Mouse (Mus musculus): ENCODE results near the gene Nfkbid. TPM values are rescaled to one million over a fixed set of nuclear protein-coding genes. Genes with fewer than 3 reads are reported as not detected.

Nfkbid gene
- polyA plus RNA-seq, 1 experiment from 2014 or later, result 2.0 TPM

GRCm38 (mm10) chr7:30421890-30422435 is 431 bp downstream of the Nfkbid start:
- H3K36me3 ChIP-seq (ENCODE audit: insufficient read depth, low read length), result peaks cover 3% of the 10 kb centered on the region; the same call in 1 of the 2 replicates
- H3K27me3 ChIP-seq (ENCODE audit: insufficient read depth, low read length), result no peaks in the 10 kb centered on the region
- peak overlapping the region; percentile 96 for H3K4me2 ChIP-seq (replicated peaks; ENCODE audit: low read depth, low read length)
- peak overlapping the region; percentile 73 for H3K9ac ChIP-seq (replicated peaks; ENCODE audit: low read length)
- H3K4me3 ChIP-seq (ENCODE audit: low read length), result peak overlapping the region; percentile 58
- WGBS, result 0% methylated on average over 44 of the region's 45 CpGs
- peak overlapping the region; percentile 63; the same call in 1 of the 2 replicates for H3K27ac ChIP-seq (ENCODE audit: low read length)
- H3K9me3 ChIP-seq (ENCODE audit: low read length), result peaks cover 8% of the 10 kb centered on the region; the same call in 1 of the 2 replicates
- H3K4me1 ChIP-seq (ENCODE audit: insufficient read depth, low read length), result peaks cover 17% of the 10 kb centered on the region
- peak; percentile 73 for ATAC-seq (ENCODE audit: low FRiP score, low TSS enrichment)

DNA sequence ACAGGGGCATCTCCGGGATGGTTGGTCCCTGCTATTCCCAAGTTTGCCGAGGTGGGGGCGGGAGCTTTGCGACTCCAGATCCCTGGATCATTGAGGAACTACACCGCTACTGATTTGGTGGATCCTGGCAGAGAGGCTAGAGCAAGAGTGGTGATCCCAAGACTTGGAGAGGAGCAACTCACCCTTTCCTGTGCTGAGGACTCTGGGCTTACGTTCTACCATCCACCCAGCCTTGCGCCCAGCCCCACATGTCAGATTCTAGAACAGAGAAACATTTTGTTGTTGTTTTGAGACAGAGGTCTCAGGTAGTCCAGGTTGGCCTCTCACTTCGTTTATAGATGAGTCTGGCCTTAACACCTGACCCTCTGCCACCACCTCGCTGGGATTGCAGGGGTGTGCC is 1.0 kb downstream of the Nfkbid start:
- H3K4me1 ChIP-seq (ENCODE audit: insufficient read depth, low read length), result peaks cover 17% of the 10 kb centered on the region
- peak overlapping the region; percentile 61; the same call in 1 of the 2 replicates for H3K27ac ChIP-seq (ENCODE audit: low read length)
- H3K9me3 ChIP-seq (ENCODE audit: low read length), result peaks cover 8% of the 10 kb centered on the region; the same call in 1 of the 2 replicates
- peak overlapping the region; percentile 73 for H3K9ac ChIP-seq (replicated peaks; ENCODE audit: low read length)
- no peak for ATAC-seq (ENCODE audit: low FRiP score, low TSS enrichment)
- H3K4me2 ChIP-seq (replicated peaks; ENCODE audit: low read depth, low read length), result peak overlapping the region; percentile 96
- H3K27me3 ChIP-seq (ENCODE audit: insufficient read depth, low read length), result no peaks in the 10 kb centered on the region
- whole genome bisulfite sequencing, result 11% methylated on average over 9 of the region's 9 CpGs
- H3K36me3 ChIP-seq (ENCODE audit: insufficient read depth, low read length), result peaks cover 3% of the 10 kb centered on the region; the same call in 1 of the 2 replicates
- H3K4me3 ChIP-seq (ENCODE audit: low read length), result peak overlapping the region; percentile 58

GRCm38 (mm10) chr7:30423071-30423641 is 1.6 kb downstream of the Nfkbid start:
- Histone ChIP-seq H3K27me3 (ENCODE audit: insufficient read depth, low read length) (no peaks in the 10 kb centered on the region), H3K4me1 (ENCODE audit: insufficient read depth, low read length) (peaks cover 17% of the 10 kb centered on the region), H3K4me2 (replicated peaks; ENCODE audit: low read depth, low read length) (peak overlapping the region; percentile 96), H3K4me3 (ENCODE audit: low read length) (peak overlapping the region; percentile 58), H3K36me3 (ENCODE audit: insufficient read depth, low read length) (peaks cover 3% of the 10 kb centered on the region; the same call in 1 of the 2 replicates), H3K9me3 (ENCODE audit: low read length) (peaks cover 8% of the 10 kb centered on the region; the same call in 1 of the 2 replicates), H3K9ac (replicated peaks; ENCODE audit: low read length) (peak overlapping the region; percentile 73), H3K27ac (ENCODE audit: low read length) (peak overlapping the region; percentile 61; the same call in 1 of the 2 replicates)
- ATAC-seq (ENCODE audit: low FRiP score, low TSS enrichment), result no peak
- 45% methylated on average over 23 of the region's 23 CpGs for WGBS

GRCm38 (mm10) chr7:30429327-30429726 is 7.8 kb downstream of the Nfkbid start:
- H3K4me2 ChIP-seq (replicated peaks; ENCODE audit: low read depth, low read length), result no peak overlapping the region
- no peak overlapping the region for H3K27ac ChIP-seq (ENCODE audit: low read length)
- peaks cover 3% of the 10 kb centered on the region; the same call in 1 of the 2 replicates for H3K36me3 ChIP-seq (ENCODE audit: insufficient read depth, low read length)
- no peaks in the 10 kb centered on the region for H3K4me1 ChIP-seq (ENCODE audit: insufficient read depth, low read length)
- H3K9me3 ChIP-seq (ENCODE audit: low read length), result no peaks in the 10 kb centered on the region
- H3K4me3 ChIP-seq (ENCODE audit: low read length), result no peak overlapping the region
- no peak for ATAC-seq (ENCODE audit: low FRiP score, low TSS enrichment)
- H3K27me3 ChIP-seq (ENCODE audit: insufficient read depth, low read length), result no peaks in the 10 kb centered on the region
- no peak overlapping the region for H3K9ac ChIP-seq (replicated peaks; ENCODE audit: low read length)

GRCm38 (mm10) chr7:30430191-30430590 is 8.7 kb downstream of the Nfkbid start:
- Histone ChIP-seq H3K4me1 (ENCODE audit: insufficient read depth, low read length) (no peaks in the 10 kb centered on the region), H3K9ac (replicated peaks; ENCODE audit: low read length) (no peak overlapping the region), H3K4me2 (replicated peaks; ENCODE audit: low read depth, low read length) (no peak overlapping the region), H3K27ac (ENCODE audit: low read length) (no peak overlapping the region), H3K4me3 (ENCODE audit: low read length) (no peak overlapping the region), H3K36me3 (ENCODE audit: insufficient read depth, low read length) (peaks cover 3% of the 10 kb centered on the region; the same call in 1 of the 2 replicates), H3K9me3 (ENCODE audit: low read length) (no peaks in the 10 kb centered on the region), H3K27me3 (ENCODE audit: insufficient read depth, low read length) (no peaks in the 10 kb centered on the region)
- ATAC-seq (ENCODE audit: low FRiP score, low TSS enrichment), result no peak
- 44% methylated on average over 2 of the region's 2 CpGs for WGBS

DNA sequence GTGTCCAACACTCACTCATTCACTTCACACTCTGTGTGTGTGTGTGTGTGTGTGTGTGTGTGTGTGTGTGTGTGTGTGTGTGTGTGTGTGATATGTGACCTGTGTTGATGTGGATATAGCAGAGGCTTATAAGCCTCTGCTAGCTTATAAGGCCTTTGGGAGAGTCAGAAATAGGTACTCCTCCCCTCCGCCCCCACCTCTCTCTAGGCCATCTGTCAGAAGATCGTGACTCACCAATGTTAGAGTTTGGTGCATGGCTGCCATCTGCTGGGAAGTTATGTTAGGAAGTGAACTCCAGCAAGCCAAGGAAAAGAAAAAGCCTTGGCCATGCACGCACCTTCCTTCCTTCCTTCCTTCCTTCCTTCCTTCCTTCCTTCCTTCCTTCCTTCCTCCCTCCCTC is 10.3 kb downstream of the Nfkbid start:
- Histone ChIP-seq H3K4me3 (ENCODE audit: low read length) (no peak overlapping the region), H3K4me1 (ENCODE audit: insufficient read depth, low read length) (no peaks in the 10 kb centered on the region), H3K36me3 (ENCODE audit: insufficient read depth, low read length) (no peaks in the 10 kb centered on the region), H3K9me3 (ENCODE audit: low read length) (no peaks in the 10 kb centered on the region), H3K9ac (replicated peaks; ENCODE audit: low read length) (no peak overlapping the region), H3K27ac (ENCODE audit: low read length) (no peak overlapping the region), H3K4me2 (replicated peaks; ENCODE audit: low read depth, low read length) (no peak overlapping the region), H3K27me3 (ENCODE audit: insufficient read depth, low read length) (peaks cover 13% of the 10 kb centered on the region)
- ATAC-seq (ENCODE audit: low FRiP score, low TSS enrichment), result peak; percentile 49; the same call in 1 of the 2 replicates
- WGBS, result 20% methylated on average over 3 of the region's 3 CpGs

- 2% methylated on average over 10 of the region's 10 CpGs for WGBS
- no peaks in the 10 kb centered on the region for H3K9me3 ChIP-seq (ENCODE audit: low read length)
- peaks cover 15% of the 10 kb centered on the region for H3K27me3 ChIP-seq (ENCODE audit: insufficient read depth, low read length)
- H3K4me2 ChIP-seq (replicated peaks; ENCODE audit: low read depth, low read length), result no peak overlapping the region
- no peaks in the 10 kb centered on the region for H3K4me1 ChIP-seq (ENCODE audit: insufficient read depth, low read length)
- H3K4me3 ChIP-seq (ENCODE audit: low read length), result no peak overlapping the region
- H3K36me3 ChIP-seq (ENCODE audit: insufficient read depth, low read length), result no peaks in the 10 kb centered on the region
- no peak for ATAC-seq (ENCODE audit: low FRiP score, low TSS enrichment)
- H3K27ac ChIP-seq (ENCODE audit: low read length), result no peak overlapping the region
- no peak overlapping the region for H3K9ac ChIP-seq (replicated peaks; ENCODE audit: low read length)
Observed at GRCm38 (mm10) chr7:30434238-30434637, 12.7 kb downstream of the Nfkbid start.

- Histone ChIP-seq H3K9me3 (ENCODE audit: low read length) (no peaks in the 10 kb centered on the region), H3K27ac (ENCODE audit: low read length) (no peak overlapping the region), H3K9ac (replicated peaks; ENCODE audit: low read length) (no peak overlapping the region), H3K27me3 (ENCODE audit: insufficient read depth, low read length) (peaks cover 15% of the 10 kb centered on the region), H3K4me3 (ENCODE audit: low read length) (no peak overlapping the region), H3K4me1 (ENCODE audit: insufficient read depth, low read length) (no peaks in the 10 kb centered on the region), H3K4me2 (replicated peaks; ENCODE audit: low read depth, low read length) (no peak overlapping the region), H3K36me3 (ENCODE audit: insufficient read depth, low read length) (no peaks in the 10 kb centered on the region)
- no peak for ATAC-seq (ENCODE audit: low FRiP score, low TSS enrichment)
- WGBS, result 74% methylated on average over 10 of the region's 10 CpGs
Observed at GRCm38 (mm10) chr7:30434701-30435100, 13.2 kb downstream of the Nfkbid start.

- no peaks in the 10 kb centered on the region for H3K9me3 ChIP-seq (ENCODE audit: low read length)
- 46% methylated on average over 9 of the region's 9 CpGs for WGBS
- no peak for ATAC-seq (ENCODE audit: low FRiP score, low TSS enrichment)
Observed at GRCm38 (mm10) chr7:30435156-30435555, 13.6 kb downstream of the Nfkbid start.

GRCm38 (mm10) chr7:30436879-30437278 is 15.3 kb downstream of the Nfkbid start:
- H3K4me2 ChIP-seq (replicated peaks; ENCODE audit: low read depth, low read length), result no peak overlapping the region
- 18% methylated on average over 10 of the region's 10 CpGs for WGBS
- H3K36me3 ChIP-seq (ENCODE audit: insufficient read depth, low read length), result no peaks in the 10 kb centered on the region
- no peak for ATAC-seq (ENCODE audit: low FRiP score, low TSS enrichment)
- peaks cover 15% of the 10 kb centered on the region for H3K27me3 ChIP-seq (ENCODE audit: insufficient read depth, low read length)
- 0 out of 2 replicates have a peak, but pooled peaks cover 3% of the 10 kb centered on the region for H3K4me1 ChIP-seq (ENCODE audit: insufficient read depth, low read length)
- H3K9me3 ChIP-seq (ENCODE audit: low read length), result no peaks in the 10 kb centered on the region
- H3K27ac ChIP-seq (ENCODE audit: low read length), result no peak overlapping the region
- no peak overlapping the region for H3K4me3 ChIP-seq (ENCODE audit: low read length)
- no peak overlapping the region for H3K9ac ChIP-seq (replicated peaks; ENCODE audit: low read length)

More at GRCm38 (mm10) chr7:30435156-30435555, 13.6 kb downstream of the Nfkbid start:
- no peak overlapping the region for H3K4me3 ChIP-seq (ENCODE audit: low read length)
- no peak overlapping the region for H3K27ac ChIP-seq (ENCODE audit: low read length)
- H3K4me1 ChIP-seq (ENCODE audit: insufficient read depth, low read length), result no peaks in the 10 kb centered on the region
- no peaks in the 10 kb centered on the region for H3K36me3 ChIP-seq (ENCODE audit: insufficient read depth, low read length)
- H3K9ac ChIP-seq (replicated peaks; ENCODE audit: low read length), result no peak overlapping the region
- peaks cover 15% of the 10 kb centered on the region for H3K27me3 ChIP-seq (ENCODE audit: insufficient read depth, low read length)
- no peak overlapping the region for H3K4me2 ChIP-seq (replicated peaks; ENCODE audit: low read depth, low read length)

All from kidney, embryonic 16.5 days (tissue).